Mouse (Mus musculus): Measurements from ENCODE around the gene Cd248.

Cd248 gene

GRCm38 (mm10) chr19:5051515-5051914, 16.4 kb upstream of the Cd248 start:
- in situ Hi-C loops (cut with MboI; ENCODE audit: unreplicated experiment in 2 of 2): no loop called here

GRCm38 (mm10) chr19:5052166-5052822, 15.6 kb upstream of the Cd248 start:
- in situ Hi-C loops (cut with MboI; ENCODE audit: unreplicated experiment in 2 of 2): no loop called here

DNA sequence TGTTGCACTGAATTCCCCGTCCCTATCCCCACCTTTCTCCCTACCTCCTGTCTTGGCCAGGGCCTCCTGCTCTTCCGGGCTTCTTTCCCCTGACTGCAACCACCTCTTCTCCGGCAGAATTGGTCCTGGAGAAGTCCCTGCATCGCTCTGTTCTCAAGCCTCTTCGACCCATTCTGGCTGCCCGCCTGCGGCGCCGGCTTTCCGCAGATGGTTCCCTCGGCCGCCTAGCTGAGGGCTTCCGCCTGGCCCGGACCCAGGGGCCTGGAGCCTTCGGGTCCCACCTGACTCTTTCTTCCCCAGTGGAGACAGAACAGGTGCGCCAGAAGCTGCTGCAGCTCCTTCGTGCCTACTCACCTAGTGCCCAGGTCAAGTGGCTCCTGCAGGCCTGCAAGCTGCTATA, 15.0 kb upstream of the Cd248 start:
- in situ Hi-C loops (cut with MboI; ENCODE audit: unreplicated experiment in 2 of 2): no loop called here

GRCm38 (mm10) chr19:5053909-5054308, 14.0 kb upstream of the Cd248 start:
- in situ Hi-C loops (cut with MboI; ENCODE audit: unreplicated experiment in 2 of 2): no loop called here

DNA sequence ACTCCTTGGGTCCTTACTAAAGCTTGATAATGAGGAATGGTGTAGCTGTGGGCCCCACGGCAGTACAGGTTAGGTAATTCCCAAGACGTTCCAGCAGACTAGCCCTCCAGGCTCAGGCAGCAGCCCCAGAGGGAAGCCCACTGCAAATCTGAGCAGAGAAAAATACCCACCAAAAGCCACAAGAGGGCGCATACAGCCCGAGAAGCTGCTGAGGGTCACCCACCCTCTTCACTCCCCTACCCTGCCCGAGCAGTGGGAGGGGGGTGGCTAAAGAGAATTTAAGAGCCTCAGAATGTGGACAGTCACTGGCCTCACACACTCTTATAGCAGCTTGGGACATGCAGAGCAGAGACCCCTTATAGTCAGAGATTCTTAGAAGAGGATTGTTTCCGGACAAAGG, 11.6 kb upstream of the Cd248 start:
- in situ Hi-C loops (cut with MboI; ENCODE audit: unreplicated experiment in 2 of 2): no loop called here

DNA sequence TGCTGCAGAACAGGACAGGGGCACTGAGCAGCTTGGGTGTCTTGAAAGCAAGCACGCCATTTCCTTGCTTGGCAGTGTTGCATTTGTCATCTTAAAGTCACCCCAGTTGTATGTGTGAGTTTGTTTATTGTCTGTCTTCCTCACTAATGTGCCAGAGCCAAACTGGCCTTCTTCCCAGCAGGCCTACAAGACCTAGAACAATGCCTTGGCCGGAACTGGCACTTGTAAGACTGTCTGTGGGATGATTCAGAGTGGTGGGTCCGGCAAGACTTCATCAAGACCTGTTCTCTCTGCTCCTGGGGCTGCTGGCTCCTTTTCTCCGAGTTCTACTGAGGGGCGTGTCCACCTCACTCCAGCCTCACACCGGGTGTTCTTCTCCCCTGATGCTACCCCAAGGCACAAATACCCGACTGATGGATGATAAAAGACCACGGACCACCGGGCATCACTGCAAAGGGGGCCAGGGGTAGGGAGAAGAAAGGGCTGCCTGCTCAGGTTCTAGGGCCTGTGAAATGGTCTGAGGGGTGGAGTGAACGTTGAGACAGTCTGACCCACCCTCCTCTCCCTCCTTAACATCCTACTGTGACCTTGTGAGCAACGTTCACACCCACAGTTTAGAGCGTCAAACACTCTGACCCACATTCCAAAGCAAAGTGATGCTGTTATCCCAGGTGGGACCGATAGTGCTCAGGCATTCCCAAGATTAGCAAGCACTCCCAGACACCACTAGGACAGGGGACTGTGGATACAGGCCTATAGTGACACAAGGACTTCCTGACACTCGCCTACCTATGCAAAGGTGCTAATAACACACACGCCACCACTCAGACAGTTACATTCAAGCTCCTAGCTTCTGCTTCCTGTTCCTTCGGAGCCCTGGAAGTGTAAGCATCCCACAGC, 9.8 kb upstream of the Cd248 start:
- in situ Hi-C loops (cut with MboI; ENCODE audit: unreplicated experiment in 2 of 2): no loop called here

GRCm38 (mm10) chr19:5058801-5059771, 8.8 kb upstream of the Cd248 start:
- in situ Hi-C loops (cut with MboI; ENCODE audit: unreplicated experiment in 2 of 2): no loop called here

GRCm38 (mm10) chr19:5060365-5061330, 7.2 kb upstream of the Cd248 start:
- in situ Hi-C loops (cut with MboI; ENCODE audit: unreplicated experiment in 2 of 2): no loop called here

DNA sequence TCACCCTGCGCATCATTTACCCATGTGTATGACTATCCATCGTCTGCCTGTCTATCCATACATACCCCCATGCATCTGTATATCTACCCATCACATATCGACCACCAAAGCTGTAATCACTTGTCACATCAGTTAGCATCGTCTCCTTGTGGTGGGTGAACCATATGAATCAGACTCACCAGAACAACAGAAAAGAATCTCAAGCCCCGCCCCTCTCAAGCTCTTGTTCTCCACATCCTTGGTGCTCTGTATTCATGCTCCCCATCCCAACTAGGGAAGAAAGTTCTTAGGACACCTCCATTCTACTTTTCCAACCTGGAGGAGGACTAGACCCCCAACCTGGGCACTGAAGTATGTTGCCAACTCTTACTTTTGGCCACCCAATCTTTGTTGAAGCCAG, 5.8 kb upstream of the Cd248 start:
- in situ Hi-C loops (cut with MboI; ENCODE audit: unreplicated experiment in 2 of 2): no loop called here

- in situ Hi-C loops (cut with MboI; ENCODE audit: unreplicated experiment in 2 of 2): no loop called here
Measured at GRCm38 (mm10) chr19:5062446-5062845, 5.4 kb upstream of the Cd248 start.

DNA sequence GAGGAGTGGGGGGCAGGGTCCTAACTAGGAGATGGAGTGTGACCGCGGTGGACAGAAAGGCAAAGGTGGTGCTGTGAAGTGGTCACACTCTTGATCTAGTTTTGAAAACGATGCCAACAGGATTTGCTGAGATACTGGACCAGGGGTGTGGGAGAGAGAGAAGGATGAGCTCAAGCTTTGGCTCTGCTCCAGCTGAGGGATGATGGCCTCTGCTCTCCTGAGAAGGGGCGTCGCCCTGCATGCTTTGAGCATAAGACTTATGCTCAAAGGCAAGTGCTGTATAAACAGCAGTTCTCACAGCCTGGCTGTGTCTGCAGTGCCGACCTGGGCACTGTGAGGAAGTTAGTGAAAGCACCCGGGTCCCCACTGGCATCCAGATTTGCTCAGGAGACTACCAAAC, 2.8 kb upstream of the Cd248 start:
- in situ Hi-C loops (cut with MboI; ENCODE audit: unreplicated experiment in 2 of 2): no loop called here

- in situ Hi-C loops (cut with MboI; ENCODE audit: unreplicated experiment in 2 of 2): no loop called here
Measured at GRCm38 (mm10) chr19:5067040-5067799, 658 bp upstream of the Cd248 start.

DNA sequence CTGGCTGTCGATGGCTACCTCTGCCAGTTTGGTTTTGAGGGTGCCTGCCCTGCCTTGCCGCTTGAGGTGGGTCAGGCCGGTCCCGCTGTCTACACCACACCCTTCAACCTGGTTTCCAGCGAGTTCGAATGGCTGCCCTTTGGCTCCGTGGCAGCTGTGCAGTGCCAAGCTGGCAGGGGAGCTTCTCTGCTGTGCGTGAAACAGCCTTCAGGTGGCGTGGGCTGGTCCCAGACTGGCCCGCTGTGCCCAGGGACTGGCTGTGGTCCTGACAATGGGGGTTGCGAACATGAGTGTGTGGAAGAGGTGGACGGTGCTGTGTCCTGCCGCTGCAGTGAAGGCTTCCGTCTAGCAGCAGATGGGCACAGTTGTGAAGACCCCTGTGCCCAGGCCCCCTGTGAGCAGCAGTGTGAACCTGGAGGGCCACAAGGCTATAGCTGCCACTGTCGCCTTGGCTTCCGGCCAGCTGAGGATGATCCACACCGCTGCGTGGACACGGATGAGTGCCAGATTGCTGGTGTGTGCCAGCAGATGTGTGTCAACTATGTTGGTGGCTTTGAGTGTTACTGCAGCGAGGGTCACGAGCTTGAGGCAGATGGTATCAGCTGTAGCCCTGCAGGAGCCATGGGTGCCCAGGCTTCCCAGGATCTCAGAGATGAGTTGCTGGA, 824 bp downstream of the Cd248 start:
- in situ Hi-C loops (cut with MboI; ENCODE audit: unreplicated experiment in 2 of 2): no loop called here

GRCm38 (mm10) chr19:5069486-5069885, 1.6 kb downstream of the Cd248 start:
- in situ Hi-C loops (cut with MboI; ENCODE audit: unreplicated experiment in 2 of 2): no loop called here

DNA sequence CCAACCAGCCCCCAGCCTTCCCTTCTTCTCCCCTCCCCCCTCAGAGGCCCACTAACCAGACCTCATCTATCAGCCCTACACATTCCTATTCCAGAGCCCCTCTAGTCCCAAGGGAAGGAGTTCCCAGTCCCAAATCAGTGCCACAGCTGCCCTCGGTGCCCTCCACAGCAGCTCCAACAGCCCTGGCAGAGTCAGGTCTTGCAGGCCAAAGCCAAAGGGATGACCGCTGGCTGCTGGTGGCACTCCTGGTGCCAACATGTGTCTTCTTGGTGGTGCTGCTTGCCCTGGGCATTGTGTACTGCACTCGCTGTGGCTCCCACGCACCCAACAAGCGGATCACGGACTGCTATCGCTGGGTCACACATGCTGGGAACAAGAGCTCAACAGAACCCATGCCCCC, 2.1 kb downstream of the Cd248 start:
- in situ Hi-C loops (cut with MboI; ENCODE audit: unreplicated experiment in 2 of 2): loop anchor here in 1 of 2 experiments (10.0 kb wide), 1 partner anchor 55 kb away; no protein-coding TSS in a partner anchor

- in situ Hi-C loops (cut with MboI; ENCODE audit: unreplicated experiment in 2 of 2): loop anchor here in 1 of 2 experiments (10.0 kb wide), 1 partner anchor 56 kb away; no protein-coding TSS in a partner anchor
Measured at GRCm38 (mm10) chr19:5071077-5071476, 3.2 kb downstream of the Cd248 start.

DNA sequence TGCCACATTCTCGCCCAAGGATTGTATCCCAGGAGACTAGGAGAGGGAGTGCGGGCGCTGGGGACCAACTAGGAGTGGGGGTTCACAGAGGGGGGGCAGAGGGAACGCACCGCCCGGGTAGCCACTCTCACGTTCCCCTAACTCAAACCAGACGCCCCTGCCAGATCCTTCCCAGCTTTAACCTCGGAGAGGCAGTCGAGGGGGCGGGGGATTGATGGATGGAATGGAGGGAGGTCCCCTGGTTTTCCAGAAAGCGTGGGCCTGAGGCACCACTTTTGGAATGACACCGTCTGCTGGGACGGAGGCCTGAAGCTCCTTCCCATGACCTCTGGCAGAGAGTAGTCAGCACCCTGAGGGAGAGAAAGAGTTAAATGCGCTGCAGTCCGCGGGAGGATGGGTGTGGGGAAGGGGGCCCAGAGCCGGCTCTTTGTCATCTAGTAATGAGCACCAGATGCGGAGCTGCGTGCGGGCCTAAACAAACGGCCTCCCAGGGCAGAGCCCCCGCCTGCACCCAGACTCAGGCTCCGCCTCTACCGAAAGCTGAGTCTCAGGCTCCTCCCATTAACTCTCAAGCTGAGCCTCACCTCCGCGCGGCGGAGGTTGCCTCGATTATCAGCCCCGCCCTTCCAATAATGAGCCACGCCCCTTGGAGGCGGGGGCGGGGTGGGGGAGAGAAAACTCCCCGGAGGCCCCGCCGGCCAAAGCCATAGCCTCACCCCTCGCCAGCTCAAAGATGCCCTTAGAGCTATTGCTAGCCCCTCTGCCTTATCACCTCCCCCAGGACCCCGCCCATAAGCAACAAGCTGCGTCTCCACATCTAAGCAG, 3.9 kb downstream of the Cd248 start:
- in situ Hi-C loops (cut with MboI; ENCODE audit: unreplicated experiment in 2 of 2): loop anchor here in 1 of 2 experiments (10.0 kb wide), 1 partner anchor 57 kb away; no protein-coding TSS in a partner anchor

Data from v-Abl transformed pro-B cells (cell line).